Mouse (Mus musculus) liver, embryonic 14.5 days (tissue): ENCODE measurements at regions not wholly inside any gene's neighbourhood (a gene's known extent, or its start where the extent isn't known, plus 50 kb on each side); places are given as distances from the start of the nearest gene placed in this dataset.
A peak's percentile ranks its signal among the peaks of the same experiment; 100 is the strongest.

Experiments
- ATAC-seq: fragments of 200-750 bp; cut with Nextera tagmentation; 2 replicates; pipeline ENCODE4 v1.8.0; 2017; ENCODE audit warnings: moderate number of reproducible peaks, mild to moderate bottlenecking, moderate library complexity; ENCODE audit not compliant: insufficient read depth
- DNase-seq, 3 experiments: peaks; one replicate each; pipeline ENCODE4 v3.0.0-alpha.2; 2012 to 2013; ENCODE audit warnings: low read depth in 3 of 3, low spot score in 3 of 3
- H3K27ac ChIP-seq: fragments of 300-500 bp; sonication (generic); 2 replicates; pipeline ENCODE4 v1.5.1; 2014; ENCODE audit warnings: moderate library complexity, mild to moderate bottlenecking, control low read depth, inconsistent platforms
- H3K27me3 ChIP-seq: fragments of 300-500 bp; sonication (generic); 2 replicates; pipeline ENCODE4 v1.6.1; 2014; ENCODE audit warnings: mild to moderate bottlenecking, low read length, moderate library complexity; ENCODE audit not compliant: control insufficient read depth, insufficient read depth
- H3K36me3 ChIP-seq: fragments of 300-500 bp; sonication (generic); replicated peaks from 2 replicates; pipeline ENCODE4 v1.6.1; 2014; ENCODE audit warnings: low read depth; ENCODE audit not compliant: control insufficient read depth, insufficient read depth
- H3K4me1 ChIP-seq, 2 experiments: fragments of 200-500 bp in 1 of 2; fragments of 300-500 bp in 1 of 2; sonication (generic) in 1 of 2; replicated peaks; 2 replicates each; pipeline ENCODE4 v1.6.1; 2012 to 2014; ENCODE audit warnings: antibody characterized with exemption in 1 of 2, inconsistent platforms in 1 of 2, low read length in 1 of 2; ENCODE audit not compliant: control insufficient read depth in 2 of 2, insufficient read depth in 2 of 2
- H3K4me2 ChIP-seq: fragments of 300-500 bp; sonication (generic); 2 replicates; pipeline ENCODE4 v1.6.1; 2014; ENCODE audit warnings: low read depth, mild to moderate bottlenecking, control low read depth, moderate library complexity
- H3K4me3 ChIP-seq, 2 experiments: fragments of 200-500 bp in 1 of 2; fragments of 300-500 bp in 1 of 2; sonication (generic) in 1 of 2; 2 replicates each; pipeline ENCODE4 v1.5.1; 2012 to 2014; ENCODE audit warnings: low read depth in 2 of 2, low read length in 2 of 2, mild to moderate bottlenecking in 2 of 2, control low read depth in 1 of 2, inconsistent platforms in 1 of 2, moderate library complexity in 1 of 2; ENCODE audit not compliant: insufficient read depth in 1 of 2
- H3K9ac ChIP-seq: fragments of 300-500 bp; sonication (generic); replicated peaks from 2 replicates; pipeline ENCODE4 v1.6.1; 2014; ENCODE audit warnings: mild to moderate bottlenecking, control low read depth, moderate library complexity
- H3K9me3 ChIP-seq: fragments of 300-500 bp; sonication (generic); 2 replicates; pipeline ENCODE4 v1.6.1; 2016; ENCODE audit warnings: low read length, mixed read lengths; ENCODE audit not compliant: control insufficient read depth
- CTCF ChIP-seq: IDR thresholded peaks from 2 replicates; pipeline ENCODE4 v1.5.1; 2016; ENCODE audit warnings: antibody characterized with exemption, low read depth, control low read depth
- EP300 ChIP-seq: IDR thresholded peaks from 2 replicates; pipeline ENCODE4 v1.6.1; 2016; ENCODE audit warnings: antibody characterized with exemption, low read depth
- WGBS: fragments of 180-500 bp; shearing (Covaris S2); extraction: QIAGEN DNeasy Blood & Tissue Kit; methylation state at CpG from one replicate; pipeline ENCODE4 v1.1.7; 2014; ENCODE audit not compliant: insufficient replicate concordance; 5-methylcytosine and 5-hydroxymethylcytosine counted together

- TF ChIP-seq EP300 (no peak), CTCF (no peak)
- Histone ChIP-seq H3K27ac (no peak overlapping the region), H3K4me1 (no peaks in the 10 kb centered on the region), H3K36me3 (no peaks in the 10 kb centered on the region), H3K4me2 (no peak overlapping the region), H3K9me3 (no peaks in the 10 kb centered on the region), H3K4me3 (no peak overlapping the region), H3K27me3 (no peaks in the 10 kb centered on the region), H3K9ac (no peak overlapping the region)
- DNase-seq (no peak), ATAC-seq (no peak)
- 42% methylated on average over 2 of the region's 2 CpGs for WGBS
These were observed 279.6 kb downstream of the Maf start for GRCm38 (mm10) chr8:115428022-115428421.

GRCm38 (mm10) chr8:115427490-115427889 lies 280.1 kb downstream of the Maf start:
- TF ChIP-seq CTCF (no peak), EP300 (no peak)
- no peaks in the 10 kb centered on the region for H3K4me1 ChIP-seq
- 32% methylated on average over 3 of the region's 3 CpGs for WGBS
- H3K27ac ChIP-seq = no peak overlapping the region
- H3K36me3 ChIP-seq = no peaks in the 10 kb centered on the region
- H3K4me2 ChIP-seq = no peak overlapping the region
- no peaks in the 10 kb centered on the region for H3K27me3 ChIP-seq
- H3K4me3 ChIP-seq = no peak overlapping the region
- no peak overlapping the region for H3K9ac ChIP-seq
- no peak for DNase-seq
- no peak for ATAC-seq
- no peaks in the 10 kb centered on the region for H3K9me3 ChIP-seq

GRCm38 (mm10) chr8:115426543-115426942 lies 281.1 kb downstream of the Maf start:
- no peak for ATAC-seq
- H3K4me2 ChIP-seq = no peak overlapping the region
- no peak for TF ChIP-seq CTCF
- TF ChIP-seq EP300 = no peak
- 68% methylated on average over 3 of the region's 3 CpGs for WGBS
- no peaks in the 10 kb centered on the region for H3K4me1 ChIP-seq
- no peaks in the 10 kb centered on the region for H3K27me3 ChIP-seq
- H3K9ac ChIP-seq = no peak overlapping the region
- H3K4me3 ChIP-seq = no peak overlapping the region
- no peaks in the 10 kb centered on the region for H3K9me3 ChIP-seq
- no peak for DNase-seq
- H3K36me3 ChIP-seq = no peaks in the 10 kb centered on the region
- H3K27ac ChIP-seq = no peak overlapping the region

DNA sequence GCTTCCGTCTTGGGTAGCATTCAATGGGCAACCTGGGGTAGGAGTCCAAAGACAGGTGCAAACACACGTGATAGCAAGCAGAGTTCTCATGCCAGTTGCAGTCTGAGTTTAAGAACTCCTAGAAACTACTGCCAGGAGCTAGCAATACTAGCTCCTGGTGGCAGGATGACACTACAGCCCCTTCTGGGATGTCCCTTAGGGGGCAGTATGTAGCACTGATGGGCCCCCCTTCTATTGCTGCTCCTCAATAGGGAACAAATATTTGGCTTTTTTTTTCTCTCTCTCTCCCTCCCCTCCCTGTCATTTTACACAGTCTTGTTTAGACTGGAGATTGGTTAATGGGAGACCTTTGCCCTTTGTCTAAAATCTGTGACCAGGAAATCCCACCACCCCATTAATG lies 282.2 kb downstream of the Maf start:
- H3K9me3 ChIP-seq = no peaks in the 10 kb centered on the region
- H3K27me3 ChIP-seq = no peaks in the 10 kb centered on the region
- H3K4me3 ChIP-seq = no peak overlapping the region
- no peak overlapping the region for H3K27ac ChIP-seq
- no peaks in the 10 kb centered on the region; a peak in 1 of 4 replicates for H3K4me1 ChIP-seq
- H3K9ac ChIP-seq = no peak overlapping the region
- DNase-seq = no peak
- ATAC-seq = no peak
- TF ChIP-seq CTCF = peak; percentile 18; the same call in 1 of the 2 replicates
- TF ChIP-seq EP300 = no peak
- no peak overlapping the region for H3K4me2 ChIP-seq
- no peaks in the 10 kb centered on the region for H3K36me3 ChIP-seq
- 56% methylated on average over 2 of the region's 2 CpGs for WGBS

DNA sequence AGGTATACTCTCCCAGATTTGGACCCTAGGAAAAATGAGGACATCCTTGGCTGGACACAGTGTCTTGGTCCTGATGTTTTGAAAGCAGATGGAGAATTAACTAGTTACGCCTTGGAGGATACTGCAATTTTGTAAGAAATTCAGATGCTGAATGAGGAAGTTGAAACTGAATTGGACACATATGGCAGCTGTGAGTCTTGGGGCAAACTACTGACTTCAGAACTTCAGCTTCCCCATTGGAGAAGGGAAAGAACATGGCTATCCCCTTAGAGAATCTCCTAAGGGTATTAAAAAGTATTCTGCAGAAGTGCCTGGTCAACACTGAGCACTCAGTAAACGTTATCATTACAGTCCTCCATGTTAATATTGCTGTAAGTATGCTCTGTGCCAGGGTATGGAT lies 283.9 kb downstream of the Maf start:
- Histone ChIP-seq H3K4me1 (peaks cover 0 to 2% of the 10 kb centered on the region in 2 experiments; a peak in 1 of 4 replicates), H3K9ac (no peak overlapping the region), H3K4me3 (no peak overlapping the region), H3K36me3 (no peaks in the 10 kb centered on the region), H3K27me3 (no peaks in the 10 kb centered on the region), H3K27ac (no peak overlapping the region), H3K9me3 (no peaks in the 10 kb centered on the region), H3K4me2 (no peak overlapping the region)
- ATAC-seq = no peak
- no peak for DNase-seq
- TF ChIP-seq CTCF (no peak), EP300 (no peak)
- 47% methylated on average over 2 of the region's 2 CpGs for WGBS

DNA sequence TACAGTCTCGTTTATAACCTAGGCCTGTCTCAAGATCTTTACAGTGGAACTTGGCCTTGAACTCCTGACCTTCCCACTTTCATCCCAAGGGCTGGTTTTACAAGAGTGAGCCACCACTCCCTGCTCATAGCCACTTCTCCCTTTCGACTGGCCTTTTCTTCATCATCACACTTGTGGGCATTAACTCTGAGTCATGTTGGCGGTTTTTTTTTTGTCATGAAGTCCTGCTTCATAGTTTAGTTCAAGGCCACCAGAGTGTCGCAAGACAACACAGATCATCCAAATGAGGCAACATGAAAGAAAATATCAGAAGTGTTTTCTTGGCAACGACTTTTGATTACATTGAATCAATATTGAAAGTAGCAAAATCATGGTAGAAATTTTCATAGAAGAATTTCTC lies 284.5 kb downstream of the Maf start:
- DNase-seq = peak in 1 of 3 experiments; percentile 37
- no peaks in the 10 kb centered on the region for H3K27me3 ChIP-seq
- H3K9ac ChIP-seq = no peak overlapping the region
- no peaks in the 10 kb centered on the region for H3K36me3 ChIP-seq
- H3K27ac ChIP-seq = no peak overlapping the region
- no peaks in the 10 kb centered on the region for H3K9me3 ChIP-seq
- TF ChIP-seq EP300 (no peak), CTCF (no peak)
- ATAC-seq = no peak
- no peak overlapping the region for H3K4me3 ChIP-seq
- peaks cover 0 to 2% of the 10 kb centered on the region in 2 experiments; a peak in 1 of 4 replicates for H3K4me1 ChIP-seq
- WGBS = 57% methylated on average over 5 of the region's 5 CpGs
- no peak overlapping the region for H3K4me2 ChIP-seq
